Mouse (Mus musculus): Measurements from ENCODE around the gene Satb1.

- no peak for TF ChIP-seq CTCF (IDR thresholded peaks at IDR 0.05; ENCODE audit: extremely low read depth, insufficient read depth, insufficient read length, insufficient replicate concordance)
- no peak for TF ChIP-seq POLR2A (IDR thresholded peaks at IDR 0.05; ENCODE audit: low read depth, low read length)
Observed at GRCm38 (mm10) chr17:51833578-51834361, 680 bp upstream of the Satb1 start.
